Mouse (Mus musculus): ENCODE data around the gene Vil1. TPM values are rescaled to one million over a fixed set of nuclear protein-coding genes. Genes with fewer than 3 reads are reported as not detected.
"Not testable (repeated sequence)": the region's sequence is repeated elsewhere in the genome, so short reads cannot be mapped to it uniquely, and the experiment has no call there.

Vil1 gene
- polyA plus RNA-seq, 1 experiment from 2014 or later: 0.28 TPM

GRCm38 (mm10) chr1:74389831-74390286, 19.3 kb upstream of the Vil1 start:
- Histone ChIP-seq H3K4me2 (peak overlapping the region; percentile 95), H3K27ac (no peak overlapping the region), H3K9ac (peak overlapping the region; percentile 2; the same call in 1 of the 2 replicates), H3K36me3 (ENCODE audit: poor library complexity, severe bottlenecking) (peaks cover 12% of the 10 kb centered on the region), H3K4me3 (peak overlapping the region; percentile 3; the same call in 1 of the 2 replicates), H3K27me3 (peaks cover 15% of the 10 kb centered on the region; the same call in 1 of the 2 replicates), H3K9me3 (replicated peaks) (no peaks in the 10 kb centered on the region), H3K4me1 (peaks cover 36% of the 10 kb centered on the region)
- WGBS: 7% methylated on average over 29 of the region's 29 CpGs
- ATAC-seq: no peak

GRCm38 (mm10) chr1:74390287-74390906, 18.8 kb upstream of the Vil1 start:
- peak overlapping the region; percentile 95 for H3K4me2 ChIP-seq
- H3K36me3 ChIP-seq (ENCODE audit: poor library complexity, severe bottlenecking): peaks cover 17% of the 10 kb centered on the region
- peaks cover 15% of the 10 kb centered on the region; the same call in 1 of the 2 replicates for H3K27me3 ChIP-seq
- WGBS: 5% methylated on average over 21 of the region's 21 CpGs
- peak overlapping the region; percentile 96 for H3K4me3 ChIP-seq
- ATAC-seq: no peak
- H3K27ac ChIP-seq: no peak overlapping the region
- H3K4me1 ChIP-seq: peaks cover 36% of the 10 kb centered on the region
- H3K9ac ChIP-seq: peak overlapping the region; percentile 2; the same call in 1 of the 2 replicates
- no peaks in the 10 kb centered on the region for H3K9me3 ChIP-seq (replicated peaks)

GRCm38 (mm10) chr1:74390924-74391748, 18.0 kb upstream of the Vil1 start, which contains the start of gene Ctdsp1:
Ctdsp1 (plus strand) TSS chr1:74391509.
- 3% methylated on average over 49 of the region's 51 CpGs for WGBS
- peak; percentile 79 for ATAC-seq
- no peaks in the 10 kb centered on the region for H3K9me3 ChIP-seq (replicated peaks)
- H3K36me3 ChIP-seq (ENCODE audit: poor library complexity, severe bottlenecking): peaks cover 18% of the 10 kb centered on the region
- peak within 1 kb of the TSS; percentile 95 for H3K4me2 ChIP-seq
- peaks cover 36% of the 10 kb centered on the region for H3K4me1 ChIP-seq
- H3K27ac ChIP-seq: peak within 1 kb of the TSS; percentile 85
- H3K4me3 ChIP-seq: peak within 1 kb of the TSS; percentile 96
- peaks cover 15% of the 10 kb centered on the region; the same call in 1 of the 2 replicates for H3K27me3 ChIP-seq
- peak within 1 kb of the TSS; percentile 86 for H3K9ac ChIP-seq

GRCm38 (mm10) chr1:74391844-74392441, 17.2 kb upstream of the Vil1 start:
- Histone ChIP-seq H3K4me1 (peaks cover 36% of the 10 kb centered on the region), H3K36me3 (ENCODE audit: poor library complexity, severe bottlenecking) (peaks cover 18% of the 10 kb centered on the region), H3K27ac (peak overlapping the region; percentile 85), H3K4me3 (peak overlapping the region; percentile 96), H3K9ac (peak overlapping the region; percentile 86), H3K9me3 (replicated peaks) (no peaks in the 10 kb centered on the region), H3K4me2 (peak overlapping the region; percentile 95), H3K27me3 (peaks cover 15% of the 10 kb centered on the region; the same call in 1 of the 2 replicates)
- ATAC-seq: peak; percentile 41
- WGBS: under 1% methylated on average over 46 of the region's 63 CpGs

GRCm38 (mm10) chr1:74392446-74392994, 16.7 kb upstream of the Vil1 start:
- Histone ChIP-seq H3K9me3 (replicated peaks) (no peaks in the 10 kb centered on the region), H3K27me3 (peaks cover 15% of the 10 kb centered on the region; the same call in 1 of the 2 replicates), H3K9ac (peak overlapping the region; percentile 86), H3K4me1 (peaks cover 32% of the 10 kb centered on the region), H3K4me2 (peak overlapping the region; percentile 95), H3K27ac (peak overlapping the region; percentile 85), H3K4me3 (peak overlapping the region; percentile 96), H3K36me3 (ENCODE audit: poor library complexity, severe bottlenecking) (peaks cover 18% of the 10 kb centered on the region)
- ATAC-seq: peak; percentile 28
- WGBS: 2% methylated on average over 16 of the region's 16 CpGs

GRCm38 (mm10) chr1:74393010-74393409, 16.2 kb upstream of the Vil1 start:
- no peak for ATAC-seq
- Histone ChIP-seq H3K4me3 (peak overlapping the region; percentile 96), H3K4me1 (peaks cover 31% of the 10 kb centered on the region), H3K36me3 (ENCODE audit: poor library complexity, severe bottlenecking) (peaks cover 18% of the 10 kb centered on the region), H3K27ac (no peak overlapping the region), H3K27me3 (peaks cover 15% of the 10 kb centered on the region; the same call in 1 of the 2 replicates), H3K4me2 (peak overlapping the region; percentile 95), H3K9ac (peak overlapping the region; percentile 86), H3K9me3 (replicated peaks) (no peaks in the 10 kb centered on the region)
- WGBS: 36% methylated on average over 7 of the region's 7 CpGs

- Histone ChIP-seq H3K4me2 (peak overlapping the region; percentile 95; the same call in 1 of the 2 replicates), H3K4me1 (peaks cover 31% of the 10 kb centered on the region), H3K27me3 (peaks cover 15% of the 10 kb centered on the region; the same call in 1 of the 2 replicates), H3K9me3 (replicated peaks) (no peaks in the 10 kb centered on the region), H3K9ac (no peak overlapping the region), H3K27ac (no peak overlapping the region), H3K4me3 (no peak overlapping the region), H3K36me3 (ENCODE audit: poor library complexity, severe bottlenecking) (peaks cover 18% of the 10 kb centered on the region)
- no peak for ATAC-seq
- 85% methylated on average over 9 of the region's 9 CpGs for WGBS
These were observed 15.5 kb upstream of the Vil1 start for GRCm38 (mm10) chr1:74393697-74394096.

GRCm38 (mm10) chr1:74394311-74394710, 14.9 kb upstream of the Vil1 start:
- Histone ChIP-seq H3K4me3 (no peak overlapping the region), H3K4me1 (peaks cover 31% of the 10 kb centered on the region), H3K9me3 (replicated peaks) (no peaks in the 10 kb centered on the region), H3K27me3 (peaks cover 11% of the 10 kb centered on the region; the same call in 1 of the 2 replicates), H3K9ac (no peak overlapping the region), H3K27ac (no peak overlapping the region), H3K36me3 (ENCODE audit: poor library complexity, severe bottlenecking) (peaks cover 18% of the 10 kb centered on the region), H3K4me2 (no peak overlapping the region)
- WGBS: 91% methylated on average over 9 of the region's 9 CpGs
- ATAC-seq: no peak

- H3K4me2 ChIP-seq: no peak overlapping the region
- peaks cover 18% of the 10 kb centered on the region for H3K36me3 ChIP-seq (ENCODE audit: poor library complexity, severe bottlenecking)
- H3K4me1 ChIP-seq: peaks cover 27% of the 10 kb centered on the region
- ATAC-seq: no peak
- H3K27me3 ChIP-seq: peaks cover 6% of the 10 kb centered on the region; the same call in 1 of the 2 replicates
- H3K9me3 ChIP-seq (replicated peaks): no peaks in the 10 kb centered on the region
- 91% methylated on average over 15 of the region's 15 CpGs for WGBS
- H3K27ac ChIP-seq: no peak overlapping the region
- H3K9ac ChIP-seq: no peak overlapping the region
- no peak overlapping the region for H3K4me3 ChIP-seq
These were observed 14.3 kb upstream of the Vil1 start for GRCm38 (mm10) chr1:74394858-74395257.

- Histone ChIP-seq H3K27me3 (peaks cover 6% of the 10 kb centered on the region; the same call in 1 of the 2 replicates), H3K4me1 (peaks cover 23% of the 10 kb centered on the region), H3K9ac (no peak overlapping the region), H3K27ac (no peak overlapping the region), H3K9me3 (replicated peaks) (no peaks in the 10 kb centered on the region), H3K4me3 (no peak overlapping the region), H3K36me3 (ENCODE audit: poor library complexity, severe bottlenecking) (peaks cover 18% of the 10 kb centered on the region), H3K4me2 (no peak overlapping the region)
- WGBS: 85% methylated on average over 12 of the region's 13 CpGs
- ATAC-seq: no peak
These were observed 13.9 kb upstream of the Vil1 start for GRCm38 (mm10) chr1:74395290-74395689.

- not testable (repeated sequence) for ATAC-seq; H3K27ac ChIP-seq; H3K27me3 ChIP-seq; H3K9me3 ChIP-seq (replicated peaks)
- WGBS: 9% methylated on average over 12 of the region's 12 CpGs
- Histone ChIP-seq H3K4me3 (peak overlapping the region; percentile 47), H3K4me2 (peak overlapping the region; percentile 72), H3K9ac (peak overlapping the region; percentile 65; the same call in 1 of the 2 replicates), H3K4me1 (peaks cover 15% of the 10 kb centered on the region), H3K36me3 (ENCODE audit: poor library complexity, severe bottlenecking) (peaks cover 18% of the 10 kb centered on the region)
These were observed 12.5 kb upstream of the Vil1 start for GRCm38 (mm10) chr1:74396456-74397222.

Measured in forebrain, embryonic 13.5 days (tissue).